Mouse (Mus musculus): ENCODE measurements around the gene Tmem243. TPM values are rescaled to one million over a fixed set of nuclear protein-coding genes. Genes with fewer than 3 reads are reported as not detected.

Tmem243 gene
- total RNA-seq, 1 experiment, result 7.5 TPM

GRCm38 (mm10) chr5:9060228-9060627 lies 40.2 kb upstream of the Tmem243 start:
- Histone ChIP-seq H3K27ac (ENCODE audit: insufficient read depth, low read depth, low read length, poor library complexity, severe bottlenecking) (no peak overlapping the region), H3K4me3 (ENCODE audit: insufficient read depth in 1 of 2, low read depth in 1 of 2, low read length in 2 of 2, poor library complexity in 1 of 2, severe bottlenecking in 1 of 2) (no peak overlapping the region), H3K4me1 (ENCODE audit: control insufficient read depth in 2 of 2, insufficient read depth in 2 of 2, low read length in 2 of 2, poor library complexity in 1 of 2) (peaks cover 0 to 2% of the 10 kb centered on the region in 2 experiments; a peak in 1 of 4 replicates), H3K36me3 (ENCODE audit: control insufficient read depth, insufficient read depth, low read length, poor library complexity, severe bottlenecking) (no peaks in the 10 kb centered on the region), H3K9ac (ENCODE audit: insufficient read depth, low read depth, low read length, poor library complexity, severe bottlenecking) (no peak overlapping the region), H3K9me3 (ENCODE audit: control insufficient read depth, insufficient read depth, low read depth, low read length) (no peaks in the 10 kb centered on the region)
- no peak for DNase-seq (ENCODE audit: low read depth, low spot score)
- in situ Hi-C loops (cut with MboI; ENCODE audit: low sequenced_read_pairs in 2 of 2, unreplicated experiment in 2 of 2), result no loop called here
- TF ChIP-seq CHD2 (IDR thresholded peaks at IDR 0.05; ENCODE audit: low read depth, low read length) (no peak), ZNF384 (IDR thresholded peaks at IDR 0.05; ENCODE audit: low read depth, low read length) (no peak)

GRCm38 (mm10) chr5:9064217-9064616 lies 36.3 kb upstream of the Tmem243 start:
- Histone ChIP-seq H3K4me1 (ENCODE audit: control insufficient read depth in 2 of 2, insufficient read depth in 2 of 2, low read length in 2 of 2, poor library complexity in 1 of 2) (peaks cover 0 to 2% of the 10 kb centered on the region in 2 experiments; a peak in 1 of 4 replicates), H3K9me3 (ENCODE audit: control insufficient read depth, insufficient read depth, low read depth, low read length) (no peaks in the 10 kb centered on the region), H3K4me3 (ENCODE audit: insufficient read depth in 1 of 2, low read depth in 1 of 2, low read length in 2 of 2, poor library complexity in 1 of 2, severe bottlenecking in 1 of 2) (no peak overlapping the region), H3K36me3 (ENCODE audit: control insufficient read depth, insufficient read depth, low read length, poor library complexity, severe bottlenecking) (no peaks in the 10 kb centered on the region), H3K27ac (ENCODE audit: insufficient read depth, low read depth, low read length, poor library complexity, severe bottlenecking) (no peak overlapping the region), H3K9ac (ENCODE audit: insufficient read depth, low read depth, low read length, poor library complexity, severe bottlenecking) (no peak overlapping the region)
- DNase-seq (ENCODE audit: low read depth, low spot score), result no peak
- no peak for TF ChIP-seq CHD2 (IDR thresholded peaks at IDR 0.05; ENCODE audit: low read depth, low read length)
- no peak for TF ChIP-seq HCFC1 (IDR thresholded peaks at IDR 0.05; ENCODE audit: borderline replicate concordance, insufficient read depth, low read length)
- TF ChIP-seq ZNF384 (IDR thresholded peaks at IDR 0.05; ENCODE audit: low read depth, low read length), result no peak
- in situ Hi-C loops (cut with MboI; ENCODE audit: low sequenced_read_pairs in 2 of 2, unreplicated experiment in 2 of 2), result no loop called here

- no peak for TF ChIP-seq CHD2 (IDR thresholded peaks at IDR 0.05; ENCODE audit: low read depth, low read length)
- TF ChIP-seq ZNF384 (IDR thresholded peaks at IDR 0.05; ENCODE audit: low read depth, low read length), result no peak
- TF ChIP-seq MAFK (IDR thresholded peaks at IDR 0.05; ENCODE audit: insufficient read depth, low read depth, low read length), result no peak
- TF ChIP-seq HCFC1 (IDR thresholded peaks at IDR 0.05; ENCODE audit: borderline replicate concordance, insufficient read depth, low read length), result no peak
- no peak for TF ChIP-seq ZC3H11A (IDR thresholded peaks at IDR 0.05; ENCODE audit: borderline replicate concordance, low read depth, low read length)
- in situ Hi-C loops (cut with MboI; ENCODE audit: low sequenced_read_pairs in 2 of 2, unreplicated experiment in 2 of 2), result no loop called here
- H3K4me3 ChIP-seq (ENCODE audit: insufficient read depth in 1 of 2, low read depth in 1 of 2, low read length in 2 of 2, poor library complexity in 1 of 2, severe bottlenecking in 1 of 2), result no peak overlapping the region
- no peaks in the 10 kb centered on the region for H3K36me3 ChIP-seq (ENCODE audit: control insufficient read depth, insufficient read depth, low read length, poor library complexity, severe bottlenecking)
- H3K9me3 ChIP-seq (ENCODE audit: control insufficient read depth, insufficient read depth, low read depth, low read length), result no peaks in the 10 kb centered on the region
- no peak overlapping the region for H3K9ac ChIP-seq (ENCODE audit: insufficient read depth, low read depth, low read length, poor library complexity, severe bottlenecking)
- H3K4me1 ChIP-seq (ENCODE audit: control insufficient read depth in 2 of 2, insufficient read depth in 2 of 2, low read length in 2 of 2, poor library complexity in 1 of 2), result peaks cover 0 to 5% of the 10 kb centered on the region in 2 experiments; a peak in 1 of 4 replicates
- DNase-seq (ENCODE audit: low read depth, low spot score), result no peak
- no peak overlapping the region for H3K27ac ChIP-seq (ENCODE audit: insufficient read depth, low read depth, low read length, poor library complexity, severe bottlenecking)
Measured at GRCm38 (mm10) chr5:9068886-9069285, 31.6 kb upstream of the Tmem243 start.

GRCm38 (mm10) chr5:9069599-9070209 lies 30.8 kb upstream of the Tmem243 start:
- TF ChIP-seq HCFC1 (IDR thresholded peaks at IDR 0.05; ENCODE audit: borderline replicate concordance, insufficient read depth, low read length) (no peak), CHD2 (IDR thresholded peaks at IDR 0.05; ENCODE audit: low read depth, low read length) (no peak), ZC3H11A (IDR thresholded peaks at IDR 0.05; ENCODE audit: borderline replicate concordance, low read depth, low read length) (no peak), ZNF384 (IDR thresholded peaks at IDR 0.05; ENCODE audit: low read depth, low read length) (no peak), MAFK (IDR thresholded peaks at IDR 0.05; ENCODE audit: insufficient read depth, low read depth, low read length) (no peak)
- Histone ChIP-seq H3K9me3 (ENCODE audit: control insufficient read depth, insufficient read depth, low read depth, low read length) (no peaks in the 10 kb centered on the region), H3K4me3 (ENCODE audit: insufficient read depth in 1 of 2, low read depth in 1 of 2, low read length in 2 of 2, poor library complexity in 1 of 2, severe bottlenecking in 1 of 2) (no peak overlapping the region), H3K4me1 (ENCODE audit: control insufficient read depth in 2 of 2, insufficient read depth in 2 of 2, low read length in 2 of 2, poor library complexity in 1 of 2) (peaks cover 0 to 5% of the 10 kb centered on the region in 2 experiments; a peak in 1 of 4 replicates), H3K9ac (ENCODE audit: insufficient read depth, low read depth, low read length, poor library complexity, severe bottlenecking) (no peak overlapping the region), H3K36me3 (ENCODE audit: control insufficient read depth, insufficient read depth, low read length, poor library complexity, severe bottlenecking) (no peaks in the 10 kb centered on the region), H3K27ac (ENCODE audit: insufficient read depth, low read depth, low read length, poor library complexity, severe bottlenecking) (no peak overlapping the region)
- DNase-seq (ENCODE audit: low read depth, low spot score), result no peak
- in situ Hi-C loops (cut with MboI; ENCODE audit: low sequenced_read_pairs in 2 of 2, unreplicated experiment in 2 of 2), result no loop called here

GRCm38 (mm10) chr5:9071360-9071759 lies 29.1 kb upstream of the Tmem243 start:
- in situ Hi-C loops (cut with MboI; ENCODE audit: low sequenced_read_pairs in 2 of 2, unreplicated experiment in 2 of 2), result no loop called here
- Histone ChIP-seq H3K9ac (ENCODE audit: insufficient read depth, low read depth, low read length, poor library complexity, severe bottlenecking) (no peak overlapping the region), H3K36me3 (ENCODE audit: control insufficient read depth, insufficient read depth, low read length, poor library complexity, severe bottlenecking) (no peaks in the 10 kb centered on the region), H3K4me3 (ENCODE audit: insufficient read depth in 1 of 2, low read depth in 1 of 2, low read length in 2 of 2, poor library complexity in 1 of 2, severe bottlenecking in 1 of 2) (no peak overlapping the region), H3K9me3 (ENCODE audit: control insufficient read depth, insufficient read depth, low read depth, low read length) (no peaks in the 10 kb centered on the region), H3K27ac (ENCODE audit: insufficient read depth, low read depth, low read length, poor library complexity, severe bottlenecking) (no peak overlapping the region), H3K4me1 (ENCODE audit: control insufficient read depth in 2 of 2, insufficient read depth in 2 of 2, low read length in 2 of 2, poor library complexity in 1 of 2) (0 out of 4 replicates have a peak, but pooled peaks cover 0 to 3% of the 10 kb centered on the region in 2 experiments)
- TF ChIP-seq MAFK (IDR thresholded peaks at IDR 0.05; ENCODE audit: insufficient read depth, low read depth, low read length) (no peak), CHD2 (IDR thresholded peaks at IDR 0.05; ENCODE audit: low read depth, low read length) (no peak), HCFC1 (IDR thresholded peaks at IDR 0.05; ENCODE audit: borderline replicate concordance, insufficient read depth, low read length) (no peak), ZC3H11A (IDR thresholded peaks at IDR 0.05; ENCODE audit: borderline replicate concordance, low read depth, low read length) (no peak), ZNF384 (IDR thresholded peaks at IDR 0.05; ENCODE audit: low read depth, low read length) (no peak)
- no peak for DNase-seq (ENCODE audit: low read depth, low spot score)
